Mouse (Mus musculus): ENCODE data around the gene Cyp11a1. TPM values are rescaled to one million over a fixed set of nuclear protein-coding genes. Genes with fewer than 3 reads are reported as not detected.

Gene Cyp11a1
- total and polyA plus RNA-seq, 2 experiments from 2014 or later, result 0.22 to 1.3 TPM

DNA sequence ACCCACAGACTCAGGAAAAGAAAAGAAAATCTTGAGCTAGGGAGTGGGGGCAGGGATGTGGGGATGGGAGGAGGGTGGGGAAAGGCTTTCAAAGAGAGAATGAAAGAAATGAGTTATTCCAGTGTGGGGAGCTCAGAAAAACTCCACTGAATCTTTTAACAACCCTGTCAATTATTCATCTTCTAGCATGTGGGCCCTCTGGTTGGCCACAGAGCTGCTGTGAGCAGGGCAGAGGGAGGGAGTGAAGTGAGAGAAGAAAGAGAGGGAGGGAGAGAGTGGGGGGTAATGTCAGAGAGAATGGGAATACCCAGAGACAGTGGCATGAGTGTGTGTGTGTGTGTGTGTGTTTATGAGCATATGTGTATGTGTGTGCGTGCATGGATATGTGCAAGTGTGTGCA, 47.8 kb downstream of the Cyp11a1 start:
- H3K4me1 ChIP-seq (ENCODE audit: insufficient read depth, low read length), result peaks cover 19% of the 10 kb centered on the region
- no peaks in the 10 kb centered on the region for H3K36me3 ChIP-seq (ENCODE audit: insufficient read depth, low read length)
- no peak overlapping the region for H3K27ac ChIP-seq (ENCODE audit: low read depth, low read length)
- H3K27me3 ChIP-seq (ENCODE audit: insufficient read depth, low read length), result no peaks in the 10 kb centered on the region
- 83% methylated on average over 1 of the region's 1 CpGs for WGBS
- H3K4me2 ChIP-seq (ENCODE audit: low read depth, low read length, poor library complexity, severe bottlenecking), result no peak overlapping the region
- no peak for DNase-seq (ENCODE audit: low spot score)
- no peak for TF ChIP-seq CTCF (IDR thresholded peaks at IDR 0.05)
- H3K4me3 ChIP-seq (ENCODE audit: low read depth, low read length), result no peak overlapping the region
- H3K9ac ChIP-seq (replicated peaks; ENCODE audit: low read length, poor library complexity, severe bottlenecking), result no peak overlapping the region
- H3K9me3 ChIP-seq (ENCODE audit: low read length), result no peaks in the 10 kb centered on the region
- ATAC-seq (ENCODE audit: low FRiP score), result no peak

DNA sequence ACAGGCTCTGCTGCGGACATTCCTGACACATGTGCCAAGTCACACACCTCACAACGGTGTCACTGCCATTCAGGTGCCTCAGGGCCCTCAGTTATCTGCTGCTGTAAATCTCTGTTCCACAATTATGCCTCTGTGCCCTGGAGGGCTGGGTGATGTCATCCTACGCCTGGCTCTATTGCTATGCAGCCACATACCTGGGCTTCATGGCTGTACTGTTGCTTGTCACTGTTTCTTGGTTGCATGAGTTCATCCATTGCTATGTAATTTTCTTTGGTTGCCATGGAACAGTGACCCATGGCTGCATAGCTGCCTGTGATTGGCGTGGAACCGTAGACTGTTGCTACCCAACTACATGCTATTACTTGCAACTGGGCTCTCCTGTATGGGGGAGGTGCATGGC, 49.5 kb downstream of the Cyp11a1 start:
- DNase-seq (ENCODE audit: low spot score), result peak; percentile 40
- no peak for TF ChIP-seq CTCF (IDR thresholded peaks at IDR 0.05)
- Histone ChIP-seq H3K4me3 (ENCODE audit: low read depth, low read length) (no peak overlapping the region), H3K27ac (ENCODE audit: low read depth, low read length) (no peak overlapping the region), H3K4me2 (ENCODE audit: low read depth, low read length, poor library complexity, severe bottlenecking) (no peak overlapping the region), H3K9me3 (ENCODE audit: low read length) (no peaks in the 10 kb centered on the region), H3K36me3 (ENCODE audit: insufficient read depth, low read length) (no peaks in the 10 kb centered on the region), H3K9ac (replicated peaks; ENCODE audit: low read length, poor library complexity, severe bottlenecking) (no peak overlapping the region), H3K4me1 (ENCODE audit: insufficient read depth, low read length) (peaks cover 15% of the 10 kb centered on the region), H3K27me3 (ENCODE audit: insufficient read depth, low read length) (no peaks in the 10 kb centered on the region)
- peak; percentile 18 for ATAC-seq (ENCODE audit: low FRiP score)
- 65% methylated on average over 5 of the region's 5 CpGs for WGBS

DNA sequence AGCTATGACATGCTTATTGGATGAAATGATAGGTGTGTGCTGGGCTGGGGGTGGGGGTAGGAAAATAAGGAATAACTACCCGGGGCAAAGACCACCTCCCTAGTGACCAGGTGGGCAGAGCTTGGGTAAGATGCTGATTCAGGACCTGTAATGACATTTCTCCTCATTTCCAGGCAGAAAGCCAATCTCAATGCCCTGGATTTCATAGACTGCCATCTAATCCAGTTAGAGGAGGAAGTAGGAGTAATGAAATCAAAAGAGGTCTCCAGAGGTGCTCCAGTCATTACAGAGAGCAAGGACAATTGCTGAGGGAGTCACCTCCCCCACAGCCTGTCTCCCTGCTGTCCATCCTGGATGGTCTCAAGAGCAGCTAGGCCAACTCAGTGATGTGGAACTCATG, 53.7 kb downstream of the Cyp11a1 start:
- no peak for TF ChIP-seq CTCF (IDR thresholded peaks at IDR 0.05)
- Histone ChIP-seq H3K4me2 (ENCODE audit: low read depth, low read length, poor library complexity, severe bottlenecking) (no peak overlapping the region), H3K9ac (replicated peaks; ENCODE audit: low read length, poor library complexity, severe bottlenecking) (no peak overlapping the region), H3K9me3 (ENCODE audit: low read length) (no peaks in the 10 kb centered on the region), H3K4me1 (ENCODE audit: insufficient read depth, low read length) (peaks cover 20% of the 10 kb centered on the region; the same call in 1 of the 2 replicates), H3K36me3 (ENCODE audit: insufficient read depth, low read length) (no peaks in the 10 kb centered on the region), H3K27me3 (ENCODE audit: insufficient read depth, low read length) (0 out of 2 replicates have a peak, but pooled peaks cover 3% of the 10 kb centered on the region), H3K27ac (ENCODE audit: low read depth, low read length) (no peak overlapping the region), H3K4me3 (ENCODE audit: low read depth, low read length) (no peak overlapping the region)
- DNase-seq (ENCODE audit: low spot score) (no peak), ATAC-seq (ENCODE audit: low FRiP score) (no peak)
- 36% methylated on average over 1 of the region's 1 CpGs for WGBS

DNA sequence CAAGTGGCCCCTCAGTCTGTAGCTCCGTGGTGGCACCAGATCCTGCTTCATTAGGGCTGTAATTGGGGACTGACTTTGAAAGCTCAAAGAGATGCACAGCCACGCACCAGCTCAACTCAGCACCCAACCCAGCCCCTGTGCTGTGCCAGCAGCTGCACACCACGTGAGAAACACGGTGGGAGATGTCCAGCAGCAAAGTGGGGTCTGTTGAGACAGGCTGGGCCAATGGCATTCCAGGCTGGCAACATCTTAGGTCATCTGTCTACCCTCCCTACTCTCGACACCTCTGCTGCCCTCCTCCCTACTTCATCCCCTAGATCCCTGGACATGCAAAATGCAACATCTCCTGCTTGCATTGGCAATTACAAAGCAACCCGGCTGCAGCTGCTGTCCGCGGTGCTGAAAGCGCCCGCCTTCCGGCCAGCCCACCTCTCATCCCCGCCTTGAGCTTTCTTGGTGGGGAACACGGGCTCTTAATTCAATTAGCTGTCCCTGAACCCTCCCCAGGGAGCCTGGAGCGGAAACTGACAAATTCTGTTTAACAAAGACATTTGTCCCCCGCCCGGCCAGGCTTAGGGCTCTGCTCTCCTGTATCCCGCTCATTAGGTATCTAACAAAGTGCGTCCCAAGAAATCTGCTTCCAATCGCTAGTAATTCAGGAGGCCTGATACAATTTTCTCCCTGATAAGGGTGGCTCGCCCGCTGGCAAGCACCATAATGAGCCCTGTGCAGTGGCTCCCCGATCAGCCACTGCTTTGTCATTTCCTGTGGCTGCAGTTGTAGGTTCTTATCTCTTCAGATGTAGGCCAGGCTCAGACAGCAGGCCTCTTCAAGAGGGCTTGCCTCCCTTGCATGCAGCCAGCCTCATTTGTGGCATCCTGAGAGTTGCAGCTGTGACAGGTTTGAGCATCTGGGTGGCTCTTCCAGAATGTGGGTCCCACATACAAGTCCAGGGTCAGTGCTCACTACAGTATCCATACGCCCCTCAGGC, 54.8 kb downstream of the Cyp11a1 start:
- peaks cover 15% of the 10 kb centered on the region; the same call in 1 of the 2 replicates for H3K4me1 ChIP-seq (ENCODE audit: insufficient read depth, low read length)
- 11% methylated on average over 23 of the region's 23 CpGs for WGBS
- DNase-seq (ENCODE audit: low spot score) (peak; percentile 58), ATAC-seq (ENCODE audit: low FRiP score) (0 out of 2 replicates have a peak, but pooled peaks have one; percentile 21)
- 0 out of 2 replicates have a peak overlapping the region, but pooled peaks have one; percentile 10 for H3K9ac ChIP-seq (replicated peaks; ENCODE audit: low read length, poor library complexity, severe bottlenecking)
- no peak overlapping the region for H3K4me2 ChIP-seq (ENCODE audit: low read depth, low read length, poor library complexity, severe bottlenecking)
- no peaks in the 10 kb centered on the region for H3K9me3 ChIP-seq (ENCODE audit: low read length)
- H3K36me3 ChIP-seq (ENCODE audit: insufficient read depth, low read length), result no peaks in the 10 kb centered on the region
- no peak overlapping the region for H3K4me3 ChIP-seq (ENCODE audit: low read depth, low read length)
- H3K27me3 ChIP-seq (ENCODE audit: insufficient read depth, low read length), result 0 out of 2 replicates have a peak, but pooled peaks cover 3% of the 10 kb centered on the region
- TF ChIP-seq CTCF (IDR thresholded peaks at IDR 0.05), result no peak
- peak overlapping the region; percentile 43; the same call in 1 of the 2 replicates for H3K27ac ChIP-seq (ENCODE audit: low read depth, low read length)

DNA sequence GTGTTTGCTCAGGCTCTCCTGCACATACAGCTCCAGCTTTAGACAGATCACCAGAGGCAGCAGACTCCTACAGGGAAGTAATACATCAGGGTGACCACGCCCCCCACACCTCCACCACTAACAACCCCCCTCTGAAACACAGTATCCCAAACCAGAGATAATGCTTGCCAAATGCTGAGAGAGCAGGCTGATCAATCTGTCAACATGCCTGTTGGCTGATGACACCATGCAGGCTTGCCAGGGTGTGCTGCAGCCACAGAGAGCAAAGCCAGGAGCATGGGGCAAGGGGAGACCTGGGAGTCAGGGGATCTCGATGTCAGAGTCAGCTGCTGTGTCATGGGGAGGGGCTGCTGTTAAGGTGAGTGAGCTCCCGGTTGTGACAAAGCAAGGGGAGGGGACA, 57.3 kb downstream of the Cyp11a1 start, which contains the start of gene Stra6:
Gene Stra6 (plus strand): TSS at position 258 of the 400 bp plus-strand sequence.
- Histone ChIP-seq H3K4me1 (ENCODE audit: insufficient read depth, low read length) (peaks cover 25% of the 10 kb centered on the region), H3K27ac (ENCODE audit: low read depth, low read length) (no peak within 1 kb of the TSS), H3K9me3 (ENCODE audit: low read length) (no peaks in the 10 kb centered on the region), H3K4me3 (ENCODE audit: low read depth, low read length) (no peak within 1 kb of the TSS), H3K4me2 (ENCODE audit: low read depth, low read length, poor library complexity, severe bottlenecking) (no peak within 1 kb of the TSS), H3K27me3 (ENCODE audit: insufficient read depth, low read length) (0 out of 2 replicates have a peak, but pooled peaks cover 3% of the 10 kb centered on the region), H3K9ac (replicated peaks; ENCODE audit: low read length, poor library complexity, severe bottlenecking) (no peak within 1 kb of the TSS), H3K36me3 (ENCODE audit: insufficient read depth, low read length) (no peaks in the 10 kb centered on the region)
- DNase-seq (ENCODE audit: low spot score), result no peak
- 37% methylated on average over 3 of the region's 3 CpGs for WGBS
- no peak for TF ChIP-seq CTCF (IDR thresholded peaks at IDR 0.05)
- no peak for ATAC-seq (ENCODE audit: low FRiP score)

DNA sequence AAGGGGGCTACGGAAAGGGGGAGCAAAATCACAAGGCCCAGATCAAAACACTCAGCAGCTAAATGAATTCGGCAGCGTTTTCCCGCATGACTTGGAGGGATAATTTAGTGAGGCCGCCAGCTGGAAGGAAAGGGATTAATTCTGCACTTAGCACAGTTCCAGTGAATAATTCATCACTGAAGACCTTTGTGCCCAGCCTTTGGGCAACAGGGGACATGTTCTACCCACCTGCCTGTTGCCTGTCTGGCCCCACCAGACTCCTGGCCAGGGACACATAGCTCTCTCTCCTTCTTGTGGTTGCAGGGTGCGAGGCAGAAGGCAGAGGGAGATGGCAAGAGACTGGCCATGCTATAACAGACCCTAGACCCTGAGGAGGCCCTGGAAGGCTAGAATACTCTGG, 59.3 kb downstream of the Cyp11a1 start:
- peak; percentile 65 for DNase-seq (ENCODE audit: low spot score)
- TF ChIP-seq CTCF (IDR thresholded peaks at IDR 0.05), result no peak
- ATAC-seq (ENCODE audit: low FRiP score), result no peak
- Histone ChIP-seq H3K4me2 (ENCODE audit: low read depth, low read length, poor library complexity, severe bottlenecking) (no peak overlapping the region), H3K4me3 (ENCODE audit: low read depth, low read length) (no peak overlapping the region), H3K27ac (ENCODE audit: low read depth, low read length) (peak overlapping the region; percentile 58), H3K9ac (replicated peaks; ENCODE audit: low read length, poor library complexity, severe bottlenecking) (no peak overlapping the region), H3K9me3 (ENCODE audit: low read length) (no peaks in the 10 kb centered on the region), H3K4me1 (ENCODE audit: insufficient read depth, low read length) (peaks cover 25% of the 10 kb centered on the region), H3K36me3 (ENCODE audit: insufficient read depth, low read length) (no peaks in the 10 kb centered on the region), H3K27me3 (ENCODE audit: insufficient read depth, low read length) (0 out of 2 replicates have a peak, but pooled peaks cover 3% of the 10 kb centered on the region)
- WGBS, result 22% methylated on average over 6 of the region's 6 CpGs

Measured in midbrain, postnatal 0 days (tissue).